Mouse (Mus musculus) CH12.LX (cell line): ENCODE measurements around the gene Myzap. TPM values are rescaled to one million over a fixed set of nuclear protein-coding genes. Genes with fewer than 3 reads are reported as not detected.

Source experiments
- DNase-seq: peaks from one replicate; pipeline ENCODE4 v3.0.0-alpha.2; 2013; ENCODE audit errors: extremely low read depth
- H3K27ac ChIP-seq: 2 replicates; pipeline ENCODE4 v1.5.1; 2012; ENCODE audit warnings: low read depth, mild to moderate bottlenecking, control low read depth, moderate library complexity; ENCODE audit not compliant: insufficient read depth
- H3K27me3 ChIP-seq: replicated peaks from 2 replicates; pipeline ENCODE3; 2012; ENCODE audit warnings: inconsistent platforms
- H3K36me3 ChIP-seq, 2 experiments: replicated peaks in 1 of 2; 2 replicates each; pipeline versions ENCODE3 to v1.6.1; 2012; ENCODE audit warnings: inconsistent platforms in 1 of 2, low read length in 1 of 2, mild to moderate bottlenecking in 1 of 2, mixed read lengths in 1 of 2, moderate library complexity in 1 of 2; ENCODE audit not compliant: control insufficient read depth in 1 of 2, insufficient read depth in 1 of 2
- H3K4me1 ChIP-seq, 2 experiments: 2 replicates each; pipeline ENCODE4 v1.6.1; 2012; ENCODE audit warnings: inconsistent platforms in 1 of 2, moderate library complexity in 1 of 2; ENCODE audit not compliant: insufficient read depth in 2 of 2, control insufficient read depth in 1 of 2
- H3K4me2 ChIP-seq: 2 replicates; pipeline ENCODE4 v1.6.1; 2012; ENCODE audit warnings: low read depth, mild to moderate bottlenecking, control low read depth; ENCODE audit not compliant: poor library complexity, insufficient read depth, severe bottlenecking
- H3K4me3 ChIP-seq, 3 experiments: fragments of 150-350 bp in 1 of 3; sonication (generic) in 1 of 3; replicated peaks in 1 of 3; 2 replicates each; pipeline versions ENCODE3 to v1.5.1; 2011 to 2012; ENCODE audit warnings: low read depth in 2 of 3, low read length in 2 of 3, mild to moderate bottlenecking in 2 of 3, moderate library complexity in 2 of 3, control low read depth in 1 of 3, improper control_type of control experiment in 1 of 3, inconsistent platforms in 1 of 3, mixed read lengths in 1 of 3; ENCODE audit not compliant: poor library complexity in 1 of 3
- H3K79me2 ChIP-seq: replicated peaks from 2 replicates; pipeline ENCODE4 v1.6.1; 2012; ENCODE audit warnings: mild to moderate bottlenecking, moderate library complexity; ENCODE audit not compliant: control insufficient read depth, poor library complexity, insufficient read depth, severe bottlenecking; ENCODE audit errors: extremely low read depth
- H3K9ac ChIP-seq: 2 replicates; pipeline ENCODE4 v1.6.1; 2012; ENCODE audit warnings: low read depth, mild to moderate bottlenecking, control low read depth, moderate library complexity; ENCODE audit not compliant: insufficient read depth
- H3K9me3 ChIP-seq: replicated peaks from 2 replicates; pipeline ENCODE3; 2012; ENCODE audit warnings: low read length, inconsistent platforms, mixed read lengths
- BHLHE40 ChIP-seq: IDR thresholded peaks from 2 replicates; pipeline ENCODE4 v1.6.1; 2011; ENCODE audit warnings: mild to moderate bottlenecking, low read depth, low read length, improper control_type of control experiment
- CHD1 ChIP-seq: IDR thresholded peaks from 2 replicates; pipeline ENCODE4 v1.6.1; 2012; ENCODE audit warnings: low read depth, low read length, improper control_type of control experiment, inconsistent platforms
- CHD2 ChIP-seq: IDR thresholded peaks from 2 replicates; pipeline ENCODE4 v1.6.1; 2011; ENCODE audit warnings: low read length, improper control_type of control experiment
- E2F4 ChIP-seq: IDR thresholded peaks from 2 replicates; pipeline ENCODE4 v1.6.1; 2011; ENCODE audit warnings: low read depth, low read length, improper control_type of control experiment; ENCODE audit not compliant: insufficient replicate concordance
- EP300 ChIP-seq: IDR thresholded peaks from 2 replicates; pipeline ENCODE4 v1.6.1; 2011; ENCODE audit warnings: low read length, improper control_type of control experiment
- ETS1 ChIP-seq: conservative IDR thresholded peaks from 2 replicates; pipeline ENCODE4 v1.6.1; 2012; ENCODE audit warnings: low read depth, mild to moderate bottlenecking, inconsistent platforms, low read length, improper control_type of control experiment, moderate library complexity
- GABPA ChIP-seq: IDR thresholded peaks from 2 replicates; pipeline ENCODE4 v1.6.1; 2012; ENCODE audit warnings: low read depth, low read length, improper control_type of control experiment, inconsistent platforms; ENCODE audit not compliant: insufficient replicate concordance
- JUN ChIP-seq: IDR thresholded peaks from 2 replicates; pipeline ENCODE4 v1.6.1; 2011; ENCODE audit warnings: low read depth, mild to moderate bottlenecking, low read length, improper control_type of control experiment, moderate library complexity; ENCODE audit not compliant: insufficient read depth
- JUND ChIP-seq: conservative IDR thresholded peaks from 2 replicates; pipeline ENCODE4 v1.6.1; 2011; ENCODE audit warnings: low read depth, low read length, improper control_type of control experiment
- KAT2A ChIP-seq: IDR thresholded peaks from 2 replicates; pipeline ENCODE4 v1.6.1; 2012; ENCODE audit warnings: low read length, improper control_type of control experiment, inconsistent platforms; ENCODE audit not compliant: insufficient replicate concordance
- MAX ChIP-seq: IDR thresholded peaks from 2 replicates; pipeline ENCODE4 v1.6.1; 2011; ENCODE audit warnings: low read length, improper control_type of control experiment
- MAZ ChIP-seq: IDR thresholded peaks from 2 replicates; pipeline ENCODE4 v1.6.1; 2012; ENCODE audit warnings: low read depth, mild to moderate bottlenecking, inconsistent platforms, low read length, improper control_type of control experiment, moderate library complexity
- MEF2A ChIP-seq: IDR thresholded peaks from 2 replicates; pipeline ENCODE4 v1.6.1; 2014; ENCODE audit warnings: low read depth, mild to moderate bottlenecking, inconsistent platforms, low read length, improper control_type of control experiment, borderline replicate concordance
- MXI1 ChIP-seq: IDR thresholded peaks from 2 replicates; pipeline ENCODE4 v1.6.1; 2011; ENCODE audit warnings: mild to moderate bottlenecking, low read depth, low read length, improper control_type of control experiment
- NRF1 ChIP-seq: IDR thresholded peaks from 2 replicates; pipeline ENCODE4 v1.6.1; 2014; ENCODE audit warnings: low read depth, mild to moderate bottlenecking, inconsistent platforms, low read length, improper control_type of control experiment, moderate library complexity
- PAX5 ChIP-seq: IDR thresholded peaks from 2 replicates; pipeline ENCODE4 v1.6.1; 2012; ENCODE audit warnings: low read length, inconsistent platforms, mixed read lengths
- POLR2AphosphoS2 ChIP-seq: IDR thresholded peaks from 2 replicates; pipeline ENCODE4 v1.6.1; 2011; ENCODE audit warnings: low read depth, low read length, improper control_type of control experiment
- SMC3 ChIP-seq: IDR thresholded peaks from 2 replicates; pipeline ENCODE4 v1.6.1; 2011; ENCODE audit warnings: low read depth, low read length, improper control_type of control experiment
- TCF12 ChIP-seq: IDR thresholded peaks from 2 replicates; pipeline ENCODE4 v1.6.1; 2014; ENCODE audit warnings: low read depth, mild to moderate bottlenecking, inconsistent platforms, low read length, improper control_type of control experiment
- USF1 ChIP-seq: IDR thresholded peaks from 2 replicates; pipeline ENCODE4 v1.6.1; 2014; ENCODE audit warnings: low read depth, mild to moderate bottlenecking, inconsistent platforms, low read length, improper control_type of control experiment
- ZC3H11A ChIP-seq: IDR thresholded peaks from 2 replicates; pipeline ENCODE4 v1.6.1; 2012; ENCODE audit warnings: low read depth, mild to moderate bottlenecking, inconsistent platforms, low read length, improper control_type of control experiment
- ZKSCAN1 ChIP-seq: IDR thresholded peaks from 2 replicates; pipeline ENCODE4 v1.6.1; 2012; ENCODE audit warnings: low read depth, inconsistent platforms, low read length, improper control_type of control experiment, borderline replicate concordance
- ZNF384 ChIP-seq: IDR thresholded peaks from 2 replicates; pipeline ENCODE4 v1.6.1; 2012; ENCODE audit warnings: low read depth, low read length, improper control_type of control experiment, inconsistent platforms
- dilution Hi-C: fragments of 300-500 bp; cut with MboI; formaldehyde crosslinking; loops from 2 replicates; pipeline ENCODE4 v1.14.3; 2020; ENCODE audit warnings: low sequenced_read_pairs; ENCODE audit not compliant: extremely low pct_unique_long_range_greater_than_20kb, extremely low pct_ligation_motif_present
- in situ Hi-C: fragments of 300-500 bp; cut with MboI; formaldehyde crosslinking; loops from 3 replicates; pipeline ENCODE4 v1.14.3; 2019; ENCODE audit warnings: low sequenced_read_pairs, low pct_ligation_motif_present, low pct_unique_long_range_greater_than_20kb, mixed read lengths
- polyA plus RNA-seq: library from polyadenylated mRNA; unstranded; fragments of >175 nt; gene quantifications from 2 replicates; pipeline ENCODE4 v1.2.1, GENCODE M21; 2012; ENCODE audit warnings: low read depth; ENCODE audit not compliant: insufficient read length
- total RNA-seq, 2 experiments: library from RNA; depleted of rRNA; stranded (reverse); fragments of 300-350 nt in 1 of 2; fragments of >200 nt in 1 of 2; gene quantifications; 2 replicates each; pipeline ENCODE4 v1.2.3; 2012 to 2014

The Myzap gene
- total and polyA plus RNA-seq, 3 experiments = 2.9 to 7.5 (median 6.2) TPM

DNA sequence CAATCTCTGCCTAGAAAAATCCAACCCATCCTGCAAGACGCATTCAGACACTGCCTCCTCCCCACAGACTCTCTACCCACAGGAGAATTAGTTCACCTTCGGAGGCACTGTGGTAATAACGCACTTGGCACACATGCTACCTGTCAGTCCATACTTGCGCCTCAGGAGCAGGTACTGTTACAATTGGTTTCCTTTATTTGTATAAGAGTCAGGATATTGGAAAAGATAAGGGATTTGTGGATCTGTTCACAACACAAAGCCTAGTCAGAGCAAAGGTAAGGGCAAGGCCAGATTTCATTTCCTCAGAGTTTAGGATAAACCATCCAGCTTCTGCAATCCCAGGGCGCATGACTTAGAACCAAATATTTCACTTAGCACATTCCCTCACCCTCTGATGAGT lies 56.4 kb downstream of the Myzap start:
- in situ Hi-C loops (no loop called here), dilution Hi-C loops (no loop called here)
- no peak for DNase-seq
- Histone ChIP-seq H3K36me3 (peaks cover 0 to 33% of the 10 kb centered on the region in 2 experiments), H3K79me2 (no peaks in the 10 kb centered on the region), H3K4me1 (no peaks in the 10 kb centered on the region), H3K27me3 (no peaks in the 10 kb centered on the region), H3K9me3 (no peaks in the 10 kb centered on the region), H3K4me2 (no peak overlapping the region), H3K4me3 (no peak overlapping the region), H3K27ac (no peak overlapping the region), H3K9ac (no peak overlapping the region)
- TF ChIP-seq JUND (no peak), ETS1 (no peak), EP300 (no peak), USF1 (no peak), BHLHE40 (no peak), ZKSCAN1 (no peak), KAT2A (no peak), ZC3H11A (no peak), SMC3 (no peak), GABPA (no peak), CHD1 (no peak), NRF1 (no peak), PAX5 (no peak), E2F4 (no peak), TCF12 (no peak), MEF2A (no peak), MXI1 (no peak), JUN (no peak), MAX (no peak), CHD2 (no peak)

DNA sequence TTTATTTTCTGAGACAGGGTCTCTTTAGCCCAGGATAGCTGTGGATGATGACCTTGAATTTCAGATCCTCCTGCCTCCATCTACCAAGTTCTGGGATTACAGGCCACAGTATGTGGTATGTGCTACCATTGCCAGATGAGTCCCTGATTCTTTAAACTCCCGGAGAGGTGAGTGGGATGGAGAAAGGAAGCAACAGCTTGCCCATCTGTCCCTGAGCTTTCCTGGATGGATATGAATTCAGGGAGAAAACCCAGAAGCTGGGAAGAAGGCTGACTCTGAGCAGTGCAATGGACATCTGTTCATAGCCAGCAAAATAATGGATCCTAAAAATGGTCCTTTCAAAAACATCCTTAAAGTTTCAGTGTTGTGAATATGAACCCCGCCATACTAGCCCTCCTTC lies 57.1 kb downstream of the Myzap start:
- no peak for DNase-seq
- Histone ChIP-seq H3K27ac (no peak overlapping the region), H3K79me2 (no peaks in the 10 kb centered on the region)
- TF ChIP-seq MAZ (no peak), POLR2AphosphoS2 (no peak), ZNF384 (no peak), BHLHE40 (no peak), SMC3 (no peak)
- TF ChIP-seq, all 38 proteins: peak for 0
- Histone ChIP-seq H3K4me2 (no peak overlapping the region), H3K4me3 (no peak overlapping the region), H3K4me1 (no peaks in the 10 kb centered on the region), H3K36me3 (peaks cover 0 to 33% of the 10 kb centered on the region in 2 experiments), H3K9ac (no peak overlapping the region), H3K9me3 (peaks cover 2% of the 10 kb centered on the region), H3K27me3 (no peaks in the 10 kb centered on the region)
- in situ Hi-C loops = no loop called here
- dilution Hi-C loops = no loop called here
